Mouse (Mus musculus) bone marrow macrophage, adult 2 months (primary cell): ENCODE results near the gene Pomp. TPM values are rescaled to one million over a fixed set of nuclear protein-coding genes. Genes with fewer than 3 reads are reported as not detected.

ENCODE experiments used
- H3K27ac ChIP-seq: 2 replicates; pipeline ENCODE4 v1.5.1; 2012; ENCODE audit warnings: low read depth, low read length; ENCODE audit not compliant: insufficient read depth
- H3K4me1 ChIP-seq: 2 replicates; pipeline ENCODE4 v1.6.1; 2012; ENCODE audit warnings: low read length; ENCODE audit not compliant: control insufficient read depth, insufficient read depth
- H3K4me3 ChIP-seq: 2 replicates; pipeline ENCODE4 v1.5.1; 2012; ENCODE audit warnings: mild to moderate bottlenecking, low read length, moderate library complexity; ENCODE audit not compliant: insufficient read depth
- CTCF ChIP-seq: IDR thresholded peaks from 2 replicates; pipeline ENCODE4 v1.5.1; 2012; ENCODE audit warnings: low read depth, mild to moderate bottlenecking, low read length, moderate library complexity
- POLR2A ChIP-seq: IDR thresholded peaks from 2 replicates; pipeline ENCODE4 v1.6.1; 2012; ENCODE audit warnings: mild to moderate bottlenecking, low read depth, low read length, borderline replicate concordance
- polyA plus RNA-seq: library from polyadenylated mRNA; stranded (reverse); fragments of >200 nt; gene quantifications from 2 replicates; pipeline ENCODE4 v1.2.4, GENCODE M21; 2012; ENCODE audit not compliant: missing spikeins, insufficient read depth, insufficient read length

The Pomp gene
- polyA plus RNA-seq, 1 experiment, result 312 TPM

DNA sequence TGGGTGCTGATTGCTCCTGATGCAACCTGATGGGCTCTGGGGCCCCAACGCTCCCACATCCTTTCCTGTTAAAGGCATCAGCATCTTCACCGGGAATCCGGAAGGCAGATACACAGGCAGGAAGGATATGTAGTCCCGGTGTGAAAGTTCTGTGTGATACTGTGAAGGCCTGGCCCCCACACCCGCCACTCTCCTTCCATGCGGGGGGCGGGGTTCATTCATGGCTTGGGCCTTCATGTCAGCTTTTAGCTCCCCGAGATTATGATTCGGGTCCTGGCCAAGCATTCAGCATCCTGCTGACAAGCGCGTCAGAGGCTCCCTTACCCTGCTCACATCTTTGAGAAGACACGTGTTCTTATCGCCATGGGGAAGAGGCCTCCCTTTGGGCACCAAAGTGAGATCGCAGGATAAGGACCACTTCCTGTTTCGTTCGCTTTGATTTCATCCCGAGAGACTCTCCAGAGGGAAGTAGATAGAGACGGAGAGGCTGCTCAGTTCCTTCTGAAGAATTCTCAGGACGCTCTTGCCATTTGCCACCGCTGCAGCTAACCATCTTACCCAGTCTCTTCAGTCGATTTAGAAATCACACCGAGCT lies 34.8 kb upstream of the Pomp start:
- Histone ChIP-seq H3K27ac (no peak overlapping the region), H3K4me1 (peaks cover 3% of the 10 kb centered on the region; the same call in 1 of the 2 replicates), H3K4me3 (no peak overlapping the region)
- no peak for TF ChIP-seq CTCF
- TF ChIP-seq POLR2A, result no peak

GRCm38 (mm10) chr5:147826091-147826490 lies 34.2 kb upstream of the Pomp start:
- Histone ChIP-seq H3K4me3 (no peak overlapping the region), H3K27ac (no peak overlapping the region), H3K4me1 (peaks cover 3% of the 10 kb centered on the region; the same call in 1 of the 2 replicates)
- no peak for TF ChIP-seq POLR2A
- TF ChIP-seq CTCF, result no peak

DNA sequence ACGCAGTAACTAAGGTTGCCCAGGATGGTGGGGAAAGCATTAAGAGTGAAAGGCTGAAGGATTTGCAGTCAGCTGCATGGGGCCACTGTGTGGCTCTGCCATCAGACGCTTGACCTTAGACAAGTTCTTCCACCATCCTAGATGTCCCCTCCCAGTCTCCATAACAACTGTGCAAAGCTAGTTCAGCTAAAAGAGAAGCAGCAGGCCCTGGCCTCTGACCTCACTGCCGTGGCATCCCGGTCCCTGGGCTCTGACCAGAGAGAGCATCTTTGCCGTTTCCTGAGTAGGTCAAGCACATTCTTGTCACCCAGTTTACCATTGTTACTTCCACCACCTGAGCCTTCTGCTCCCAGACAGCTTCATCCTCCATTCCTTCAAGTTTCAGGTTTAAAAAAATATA lies 33.7 kb upstream of the Pomp start:
- TF ChIP-seq POLR2A, result no peak
- TF ChIP-seq CTCF, result no peak
- Histone ChIP-seq H3K27ac (no peak overlapping the region), H3K4me1 (peaks cover 3% of the 10 kb centered on the region; the same call in 1 of the 2 replicates)

GRCm38 (mm10) chr5:147828846-147829245 lies 31.4 kb upstream of the Pomp start:
- Histone ChIP-seq H3K4me3 (no peak overlapping the region), H3K27ac (no peak overlapping the region), H3K4me1 (peaks cover 3% of the 10 kb centered on the region; the same call in 1 of the 2 replicates)
- TF ChIP-seq CTCF (no peak), POLR2A (no peak)

More for the DNA sequence above, 33.7 kb upstream of the Pomp start:
- H3K4me3 ChIP-seq, result no peak overlapping the region

- TF ChIP-seq POLR2A (no peak), CTCF (no peak)
- H3K27ac ChIP-seq, result no peak overlapping the region
These were observed 27.4 kb upstream of the Pomp start for GRCm38 (mm10) chr5:147832842-147833241.

GRCm38 (mm10) chr5:147834841-147835500 lies 25.3 kb upstream of the Pomp start:
- TF ChIP-seq CTCF (no peak), POLR2A (no peak)
- Histone ChIP-seq H3K27ac (no peak overlapping the region), H3K4me3 (no peak overlapping the region), H3K4me1 (no peaks in the 10 kb centered on the region)

More at GRCm38 (mm10) chr5:147832842-147833241, 27.4 kb upstream of the Pomp start:
- Histone ChIP-seq H3K4me1 (no peaks in the 10 kb centered on the region), H3K4me3 (no peak overlapping the region)

DNA sequence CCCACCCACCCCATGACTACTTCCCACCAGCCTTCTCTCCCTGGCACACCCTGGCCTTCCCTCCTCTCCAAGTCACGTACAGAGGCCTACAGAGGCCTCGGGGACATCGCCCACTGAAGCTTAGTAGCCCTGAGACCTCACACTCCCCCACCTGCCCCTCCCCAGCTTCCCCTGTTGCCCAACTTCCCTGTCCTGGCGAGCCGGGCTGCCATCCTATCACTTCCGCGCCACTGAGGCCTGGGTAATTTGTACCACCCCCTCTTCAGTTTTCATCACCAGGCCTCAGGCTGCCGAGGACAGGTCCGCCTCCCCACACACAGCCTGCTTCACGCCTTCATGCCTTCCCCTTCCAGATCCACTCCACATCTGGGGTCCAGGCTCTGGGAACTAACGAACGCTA lies 20.8 kb upstream of the Pomp start:
- Histone ChIP-seq H3K4me3 (no peak overlapping the region), H3K4me1 (no peaks in the 10 kb centered on the region), H3K27ac (no peak overlapping the region)
- TF ChIP-seq CTCF (no peak), POLR2A (no peak)

DNA sequence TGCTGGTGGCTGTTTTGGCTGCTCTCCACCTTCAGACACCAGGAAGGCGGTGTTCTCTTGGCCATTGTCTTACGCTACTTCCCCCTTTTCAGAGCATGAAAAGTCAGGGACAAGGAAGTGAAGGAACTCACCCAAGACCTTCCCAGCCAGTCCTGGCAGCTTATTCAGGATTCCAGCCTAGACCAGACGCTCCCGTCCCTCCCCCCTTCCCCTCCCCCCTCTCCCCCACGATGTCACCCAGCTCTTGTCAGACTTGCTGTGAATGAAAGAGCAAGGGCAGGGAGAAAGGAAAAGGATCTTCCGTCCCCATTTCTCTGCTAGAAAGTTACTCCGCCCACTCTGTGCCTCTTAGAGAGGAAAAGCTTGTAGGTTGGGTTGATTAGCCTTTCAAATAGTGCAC lies 16.9 kb upstream of the Pomp start:
- no peak overlapping the region for H3K4me3 ChIP-seq
- H3K4me1 ChIP-seq, result peaks cover 2% of the 10 kb centered on the region; the same call in 1 of the 2 replicates
- no peak overlapping the region for H3K27ac ChIP-seq
- TF ChIP-seq POLR2A (no peak), CTCF (no peak)

- no peak for TF ChIP-seq POLR2A
These were observed 14.9 kb upstream of the Pomp start for GRCm38 (mm10) chr5:147845319-147845718.

DNA sequence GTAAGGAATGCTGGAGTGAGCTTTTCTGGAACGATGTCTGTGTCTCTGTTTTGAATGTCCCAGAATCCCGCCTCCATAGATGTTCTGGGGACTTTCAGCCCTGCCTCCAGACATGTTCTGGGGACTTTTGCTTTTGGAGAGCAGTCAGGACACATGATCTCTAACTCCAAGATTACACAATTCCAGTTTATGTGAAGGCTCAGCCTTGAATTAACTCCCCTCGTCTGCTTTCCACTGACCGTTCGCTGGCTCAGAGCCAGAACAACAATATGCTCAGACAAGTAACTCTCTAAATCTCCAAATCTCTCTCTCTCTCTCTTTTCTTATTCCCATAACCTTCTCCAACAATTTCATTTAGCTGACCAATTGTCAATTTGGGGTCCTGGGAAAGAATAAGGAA lies 12.9 kb upstream of the Pomp start:
- TF ChIP-seq POLR2A (no peak), CTCF (no peak)
- Histone ChIP-seq H3K4me3 (no peak overlapping the region), H3K27ac (no peak overlapping the region), H3K4me1 (peaks cover 2% of the 10 kb centered on the region; the same call in 1 of the 2 replicates)

More at GRCm38 (mm10) chr5:147845319-147845718, 14.9 kb upstream of the Pomp start:
- no peak overlapping the region for H3K4me3 ChIP-seq
- H3K4me1 ChIP-seq, result peaks cover 2% of the 10 kb centered on the region; the same call in 1 of the 2 replicates
- H3K27ac ChIP-seq, result no peak overlapping the region
